9 mouse cellular contexts compared by ENCODE assay signal in genomic region chr5:100719235-100720088, GRCm38 (mm10). TPM values are rescaled to one million over a fixed set of nuclear protein-coding genes. Genes with fewer than 3 reads are reported as not detected.
DNase-seq lines count a peak whose midpoint lies in the region; ATAC-seq and TF ChIP-seq lines count a peak whose summit lies in the region.
"Had no signal": no experiment of that assay in that cellular context is flagged by ENCODE, and none has a peak within 500 bp of the region (broad histone marks: within the 10 kb centered on the region; RNA-seq: fewer than 3 reads in every experiment).

Gene Hpse (minus strand): TSS chr5:100719716.

- peaks cover 6% of the 10 kb centered on the region; the same call in 1 of the 2 replicates for H3K27me3 ChIP-seq in hindbrain, postnatal 0 days (ENCODE audit: insufficient read depth, low read length)
- H3K27me3 ChIP-seq in liver, embryonic 12.5 days (replicated peaks), result peaks cover 40% of the 10 kb centered on the region
- no peaks in the 10 kb centered on the region; the same call in 1 of the 2 replicates for H3K27me3 ChIP-seq in midbrain, postnatal 0 days (ENCODE audit: insufficient read depth, low read length)

- peak; percentile 69 for ATAC-seq in hindbrain, postnatal 0 days
- ATAC-seq in liver, embryonic 12.5 days, result peak; percentile 61
- peak; percentile 65; the same call in 1 of the 2 replicates for ATAC-seq in midbrain, postnatal 0 days (ENCODE audit: low FRiP score)

- H3K4me2 ChIP-seq in hindbrain, postnatal 0 days (ENCODE audit: low read depth, low read length), result peak within 1 kb of the TSS; percentile 96
- peak within 1 kb of the TSS; percentile 81 for H3K4me2 ChIP-seq in liver, embryonic 12.5 days
- peak within 1 kb of the TSS; percentile 94 for H3K4me2 ChIP-seq in midbrain, postnatal 0 days (ENCODE audit: low read depth, low read length, poor library complexity, severe bottlenecking)

- H3K36me3 ChIP-seq in hindbrain, postnatal 0 days (ENCODE audit: insufficient read depth, low read length), result no peaks in the 10 kb centered on the region
- H3K36me3 ChIP-seq in liver, embryonic 12.5 days, result no peaks in the 10 kb centered on the region
- H3K36me3 ChIP-seq in midbrain, postnatal 0 days (ENCODE audit: insufficient read depth, low read length), result no peaks in the 10 kb centered on the region
- H3K36me3 ChIP-seq: G1E had no signal

- H3K4me3 ChIP-seq in brown adipose tissue, adult 24 weeks (ENCODE audit: insufficient read depth, low read depth, low read length), result peak within 1 kb of the TSS; percentile 62
- peak within 1 kb of the TSS; percentile 45 for H3K4me3 ChIP-seq in hindbrain, postnatal 0 days (ENCODE audit: low read length)
- peak within 1 kb of the TSS; percentile 56 for H3K4me3 ChIP-seq in liver, embryonic 12.5 days
- peak within 1 kb of the TSS; percentile 45 for H3K4me3 ChIP-seq in midbrain, postnatal 0 days (ENCODE audit: low read depth, low read length)

- DNase-seq in cerebellum, postnatal 25 days, result peak; percentile 19 to 44
- no peak for DNase-seq in cerebellum, adult 11 months
- peak; percentile 25 for DNase-seq in gastrocnemius, postnatal 25 days
- DNase-seq in hindbrain, postnatal 0 days (ENCODE audit: low spot score), result peak; percentile 11
- DNase-seq in midbrain, postnatal 0 days (ENCODE audit: low spot score), result peak; percentile 6
- peak; percentile 24 to 25 for DNase-seq in thymus, adult 18-20 months

- H3K4me1 ChIP-seq in brown adipose tissue, adult 24 weeks (ENCODE audit: control insufficient read depth, insufficient read depth, insufficient read length, low read length), result no peaks in the 10 kb centered on the region
- H3K4me1 ChIP-seq in hindbrain, postnatal 0 days (ENCODE audit: insufficient read depth, low read length), result 0 out of 2 replicates have a peak, but pooled peaks cover 5% of the 10 kb centered on the region
- peaks cover 14% of the 10 kb centered on the region for H3K4me1 ChIP-seq in liver, embryonic 12.5 days
- H3K4me1 ChIP-seq in midbrain, postnatal 0 days (ENCODE audit: insufficient read depth, low read length), result no peaks in the 10 kb centered on the region

- H3K9me3 ChIP-seq in hindbrain, postnatal 0 days (ENCODE audit: low read length), result no peaks in the 10 kb centered on the region
- H3K9me3 ChIP-seq in liver, embryonic 12.5 days (replicated peaks), result no peaks in the 10 kb centered on the region
- 0 out of 2 replicates have a peak, but pooled peaks cover 4% of the 10 kb centered on the region for H3K9me3 ChIP-seq in midbrain, postnatal 0 days (ENCODE audit: low read length)

- peak within 1 kb of the TSS; percentile 44 for H3K9ac ChIP-seq in hindbrain, postnatal 0 days (replicated peaks; ENCODE audit: low read length)
- H3K9ac ChIP-seq in liver, embryonic 12.5 days, result peak within 1 kb of the TSS; percentile 51
- peak within 1 kb of the TSS; percentile 46 for H3K9ac ChIP-seq in midbrain, postnatal 0 days (replicated peaks; ENCODE audit: low read length, poor library complexity, severe bottlenecking)

- no peak for TF ChIP-seq CTCF in hindbrain, postnatal 0 days (IDR thresholded peaks at IDR 0.05; ENCODE audit: low read depth)
- TF ChIP-seq CTCF in midbrain, postnatal 0 days (IDR thresholded peaks at IDR 0.05), result no peak

- under 1% methylated on average over 51 of the region's 56 CpGs for WGBS in hindbrain, postnatal 0 days
- under 1% methylated on average over 52 of the region's 56 CpGs for WGBS in liver, embryonic 12.5 days (ENCODE audit: insufficient replicate concordance)
- whole genome bisulfite sequencing in midbrain, postnatal 0 days, result under 1% methylated on average over 41 of the region's 56 CpGs

- H3K27ac ChIP-seq in brown adipose tissue, adult 24 weeks (replicated peaks; ENCODE audit: low read depth, low read length), result no peak within 1 kb of the TSS
- H3K27ac ChIP-seq in hindbrain, postnatal 0 days, result no peak within 1 kb of the TSS
- H3K27ac ChIP-seq in liver, embryonic 12.5 days, result no peak within 1 kb of the TSS
- H3K27ac ChIP-seq in midbrain, postnatal 0 days (ENCODE audit: low read depth, low read length), result no peak within 1 kb of the TSS

RNA-seq across cellular contexts. Expression of gene Hpse, which starts in this region (rescaled TPM):
- polyA plus RNA-seq in brown adipose tissue, adult 24 weeks (2012; ENCODE audit: insufficient read depth, insufficient read length, missing spikeins), result 1.1 and 1.7 TPM in 2 replicates
- total RNA-seq in gastrocnemius, postnatal 25 days (2021), result under 1 TPM; 0.13 to 0.70 TPM
- total RNA-seq in hindbrain, postnatal 0 days (2014; rRNA removed), result 1.3 and 1.7 TPM in 2 replicates
- 0.79 and 0.91 TPM in 2 replicates for polyA plus RNA-seq in hindbrain, postnatal 0 days (2015; fragmentation: Nextera tagmentation; extraction: Ambion mirVana)
- 2.2 and 2.5 TPM in 2 replicates for polyA plus RNA-seq in liver, embryonic 12.5 days (2016; fragmentation: Nextera tagmentation; extraction: Ambion mirVana)
- 0.28 and 3.2 TPM in 2 replicates for total RNA-seq in midbrain, postnatal 0 days (2014; rRNA removed)
- 0.39 and 0.44 TPM in 2 replicates for polyA plus RNA-seq in midbrain, postnatal 0 days (2015; fragmentation: Nextera tagmentation; extraction: Ambion mirVana)
- total RNA-seq: G1E had no signal
- polyA plus RNA-seq: G1E had no signal

Comparison
In these comparisons a context has a peak if more than half of its experiments do, and no peak if none do; other contexts are left out.
1. Peak in DNase-seq in gastrocnemius, postnatal 25 days; RNA of the gene not detected or under 1 TPM.